Mouse (Mus musculus) ES-E14 (cell line): Measurements from ENCODE around the gene Gpr179.

Experiments used
- HCFC1 ChIP-seq: IDR thresholded peaks from 2 replicates; pipeline ENCODE4 v1.6.1; 2012; ENCODE audit warnings: low read length, inconsistent platforms, borderline replicate concordance; ENCODE audit not compliant: insufficient read depth
- MAFK ChIP-seq: IDR thresholded peaks from 2 replicates; pipeline ENCODE4 v1.6.1; 2014; ENCODE audit warnings: mild to moderate bottlenecking, low read depth, low read length, inconsistent platforms; ENCODE audit not compliant: insufficient read depth
- ZC3H11A ChIP-seq: IDR thresholded peaks from 2 replicates; pipeline ENCODE4 v1.6.1; 2012; ENCODE audit warnings: low read depth, mild to moderate bottlenecking, inconsistent platforms, low read length, borderline replicate concordance

- TF ChIP-seq ZC3H11A (no peak), MAFK (no peak), HCFC1 (no peak)
Observed at GRCm38 (mm10) chr11:97331231-97332190, 20.4 kb downstream of the Gpr179 start.
